Mouse (Mus musculus) G1E (cell line): Measurements from ENCODE around the gene Arl2. TPM values are rescaled to one million over a fixed set of nuclear protein-coding genes. Genes with fewer than 3 reads are reported as not detected.
"Not testable (repeated sequence)": the region's sequence is repeated elsewhere in the genome, so short reads cannot be mapped to it uniquely, and the experiment has no call there.

ENCODE experiments used
- ATAC-seq: 2 replicates; pipeline ENCODE4 v1.8.0; 2016; ENCODE audit warnings: mild to moderate bottlenecking; ENCODE audit not compliant: insufficient number of reproducible peaks, poor library complexity, low FRiP score, severe bottlenecking; ENCODE audit errors: extremely low read depth
- DNase-seq: peaks from one replicate; pipeline ENCODE4 v3.0.0; 2012; ENCODE audit warnings: low spot score
- H3K27me3 ChIP-seq: 2 replicates; pipeline ENCODE4 v1.6.1; 2012; ENCODE audit warnings: mild to moderate bottlenecking, low read length, inconsistent platforms; ENCODE audit not compliant: insufficient read depth
- H3K36me3 ChIP-seq: replicated peaks from 2 replicates; pipeline ENCODE3; 2012; ENCODE audit warnings: mild to moderate bottlenecking, inconsistent platforms
- H3K4me1 ChIP-seq: 2 replicates; pipeline ENCODE4 v1.6.1; 2012; ENCODE audit warnings: low read depth, low read length, inconsistent platforms, mixed read lengths; ENCODE audit not compliant: insufficient read depth
- H3K4me3 ChIP-seq: 2 replicates; pipeline ENCODE4 v1.5.1; 2012; ENCODE audit warnings: low read depth, mild to moderate bottlenecking, inconsistent platforms, low read length, moderate library complexity, mixed read lengths
- H3K9me3 ChIP-seq: replicated peaks from 2 replicates; pipeline ENCODE4 v1.6.1; 2012; ENCODE audit warnings: inconsistent platforms
- CTCF ChIP-seq: IDR thresholded peaks from 2 replicates; pipeline ENCODE4 v1.5.1; 2012; ENCODE audit warnings: low read depth, low read length, inconsistent platforms, mixed read lengths
- GATA1 ChIP-seq: IDR thresholded peaks from 2 replicates; pipeline ENCODE4 v1.6.1; 2012; ENCODE audit warnings: borderline replicate concordance, low read length, inconsistent platforms, mixed read lengths
- GATA2 ChIP-seq: IDR thresholded peaks from 2 replicates; pipeline ENCODE4 v1.6.1; 2012; ENCODE audit warnings: low read depth, low read length, inconsistent platforms, borderline replicate concordance
- POLR2AphosphoS5 ChIP-seq: IDR thresholded peaks from 2 replicates; pipeline ENCODE4 v1.6.1; 2012; ENCODE audit warnings: low read depth, low read length, inconsistent platforms; ENCODE audit not compliant: insufficient replicate concordance
- TAL1 ChIP-seq: conservative IDR thresholded peaks from 2 replicates; pipeline ENCODE4 v1.6.1; 2012; ENCODE audit warnings: low read depth, low read length, inconsistent platforms, mixed read lengths
- polyA plus RNA-seq: library from polyadenylated mRNA; stranded (reverse); fragments of >175 nt; gene quantifications from 2 replicates; pipeline ENCODE4 v1.2.3, GENCODE M21; 2012
- total RNA-seq, 2 experiments: library from RNA; stranded (forward) in 1 of 2; stranded (reverse) in 1 of 2; fragments of 200-1000 nt in 1 of 2; fragments of >200 nt in 1 of 2; fragmentation: Nextera tagmentation in 1 of 2; gene quantifications; 2 replicates each; pipeline ENCODE4 v1.2.3; 2014 to 2017

Arl2 gene
- total and polyA plus RNA-seq, 3 experiments: 28.5 to 76.9 (median 49.8) TPM

DNA sequence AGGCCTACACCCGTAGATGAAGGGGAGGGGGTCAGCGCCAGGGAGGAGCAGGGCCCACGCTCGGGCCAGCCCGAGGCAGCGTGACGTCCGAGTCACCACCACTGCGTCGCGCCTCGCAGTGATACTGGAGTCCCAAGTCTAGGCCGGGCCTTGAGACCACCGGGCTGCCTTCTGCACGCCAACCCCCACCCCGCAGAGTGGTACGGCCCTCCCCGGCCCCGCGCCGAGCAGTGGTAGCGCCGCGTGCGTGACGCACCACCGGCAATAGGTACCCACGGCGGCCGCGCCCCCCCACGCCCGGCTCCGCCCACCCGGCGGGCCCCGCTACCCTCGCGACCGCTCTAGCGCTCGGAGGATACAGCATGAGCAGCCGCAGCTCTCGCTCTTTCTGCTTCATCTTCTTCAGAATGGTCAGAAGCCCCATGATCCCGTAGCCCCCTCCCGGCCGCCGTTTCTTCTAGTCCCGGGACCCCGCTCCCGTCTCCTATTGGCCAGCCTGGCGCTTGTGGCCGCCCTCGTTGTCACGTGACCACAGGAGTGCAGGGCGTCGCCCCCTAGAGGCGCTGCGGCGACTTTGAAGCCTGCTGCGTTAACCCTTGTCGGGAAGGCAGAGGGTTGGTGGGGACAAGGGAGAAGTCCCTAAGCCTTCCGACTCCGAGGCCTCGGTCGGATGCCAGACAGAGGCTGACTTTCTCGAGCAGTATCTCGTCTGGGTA, 512 bp downstream of the Arl2 start, which contains the start of gene Batf2:
Batf2 (plus strand) TSS at position 306 of the 716 bp plus-strand sequence.
- no peaks in the 10 kb centered on the region for H3K9me3 ChIP-seq
- TF ChIP-seq CTCF (0 out of 2 replicates have a peak, but pooled peaks have one; percentile 44), GATA1 (no peak)
- ATAC-seq (peak; percentile 61), DNase-seq (peak; percentile 98)
- peak within 1 kb of the TSS; percentile 93 for H3K4me3 ChIP-seq
- H3K36me3 ChIP-seq: peaks cover 38% of the 10 kb centered on the region
- peaks cover 12% of the 10 kb centered on the region for H3K27me3 ChIP-seq
- H3K4me1 ChIP-seq: peaks cover 34% of the 10 kb centered on the region

DNA sequence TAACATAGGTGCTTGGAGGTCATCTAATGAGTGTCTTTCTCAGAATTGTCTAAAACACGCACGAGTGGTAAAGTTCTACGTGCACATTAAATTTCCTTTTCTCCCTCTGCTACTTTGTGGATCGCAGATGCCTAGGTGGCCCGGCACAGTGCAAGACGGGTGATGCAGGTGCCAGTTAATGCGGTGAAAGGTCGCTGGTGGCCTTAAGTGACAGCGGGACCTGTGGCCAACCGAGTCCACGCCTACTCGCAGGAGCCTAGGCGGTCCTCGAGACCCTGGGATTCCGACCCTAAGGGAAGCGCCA, 1.0 kb downstream of the Arl2 start:
- ATAC-seq (no peak), DNase-seq (no peak)
- Histone ChIP-seq H3K36me3 (peaks cover 44% of the 10 kb centered on the region), H3K4me1 (peaks cover 34% of the 10 kb centered on the region), H3K9me3 (no peaks in the 10 kb centered on the region), H3K4me3 (peak overlapping the region; percentile 93), H3K27me3 (peaks cover 9% of the 10 kb centered on the region)
- TF ChIP-seq CTCF (no peak), POLR2AphosphoS5 (no peak), TAL1 (no peak), GATA2 (no peak), GATA1 (no peak)

DNA sequence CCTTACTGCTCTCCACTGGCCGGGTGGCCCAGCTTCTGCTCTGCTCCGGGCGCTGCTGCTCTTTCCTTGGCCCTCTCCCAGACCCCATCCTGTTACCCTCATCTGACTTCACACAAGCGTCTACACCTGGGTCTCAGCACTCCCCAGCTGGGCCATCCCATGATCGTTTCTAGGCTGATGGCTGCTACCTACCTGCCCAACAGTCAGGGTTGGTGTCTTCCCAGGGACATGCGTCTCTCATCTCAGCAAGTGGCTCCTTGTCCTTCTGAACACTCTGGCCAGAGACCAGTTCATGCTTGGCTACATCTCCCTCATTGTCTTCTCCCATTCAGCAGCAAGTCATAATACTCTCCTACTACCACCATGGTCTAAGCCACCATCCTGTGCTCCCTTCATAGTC, 1.6 kb downstream of the Arl2 start:
- H3K4me3 ChIP-seq: peak overlapping the region; percentile 1; the same call in 1 of the 2 replicates
- H3K9me3 ChIP-seq: no peaks in the 10 kb centered on the region
- ATAC-seq (no peak), DNase-seq (no peak)
- peaks cover 4% of the 10 kb centered on the region; the same call in 1 of the 2 replicates for H3K27me3 ChIP-seq
- H3K4me1 ChIP-seq: peaks cover 34% of the 10 kb centered on the region
- TF ChIP-seq POLR2AphosphoS5: no peak
- no peak for TF ChIP-seq GATA1
- no peak for TF ChIP-seq TAL1
- TF ChIP-seq GATA2: no peak
- TF ChIP-seq CTCF: no peak
- peaks cover 50% of the 10 kb centered on the region for H3K36me3 ChIP-seq

DNA sequence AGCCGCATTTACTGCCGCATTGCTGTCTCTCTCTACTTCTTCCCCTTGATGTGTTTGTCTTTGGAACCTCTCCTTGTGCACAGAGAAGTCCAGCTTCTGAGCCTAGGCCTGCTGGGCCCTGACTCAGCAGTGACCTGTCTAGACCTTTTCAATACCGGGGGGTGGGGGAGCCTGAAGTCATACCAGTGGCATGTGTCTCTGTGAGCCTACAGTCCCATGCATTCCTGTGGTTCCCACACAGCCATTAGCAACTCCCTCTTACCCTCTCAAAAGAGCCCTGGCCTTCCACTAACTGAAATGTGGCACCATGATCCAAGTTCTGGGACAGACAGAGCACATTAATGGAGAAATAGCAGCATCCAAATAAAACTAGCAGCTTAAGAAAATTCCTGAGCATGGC, 5.0 kb downstream of the Arl2 start:
- ATAC-seq (no peak), DNase-seq (no peak)
- Histone ChIP-seq H3K36me3 (peaks cover 69% of the 10 kb centered on the region), H3K4me1 (peaks cover 56% of the 10 kb centered on the region), H3K4me3 (no peak overlapping the region), H3K9me3 (no peaks in the 10 kb centered on the region), H3K27me3 (no peaks in the 10 kb centered on the region)
- TF ChIP-seq CTCF: no peak
- TF ChIP-seq TAL1: no peak
- TF ChIP-seq GATA2: no peak

DNA sequence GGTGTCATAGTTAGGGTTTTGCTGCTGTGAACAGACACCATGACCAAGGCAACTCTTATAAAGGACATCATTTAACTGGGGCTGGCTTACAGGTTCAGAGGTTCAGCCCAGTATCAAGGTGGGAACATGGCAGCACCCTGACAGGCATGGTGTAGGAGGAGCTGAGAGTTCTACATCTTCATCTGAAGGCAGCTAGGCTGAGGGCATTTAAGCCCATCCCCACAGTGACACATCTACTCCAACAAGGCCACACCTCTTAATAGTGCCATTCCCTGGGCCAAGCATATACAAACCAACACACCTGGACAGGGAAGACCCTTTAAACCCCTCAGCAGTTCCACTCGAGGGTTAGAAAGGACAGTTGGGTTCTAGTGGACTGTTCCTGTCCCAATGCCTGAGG, 8.2 kb downstream of the Arl2 start:
- Histone ChIP-seq H3K36me3 (peaks cover 53% of the 10 kb centered on the region), H3K4me1 (peaks cover 47% of the 10 kb centered on the region)
- not testable (repeated sequence) for H3K9me3 ChIP-seq, H3K27me3 ChIP-seq, DNase-seq, H3K4me3 ChIP-seq, ATAC-seq

DNA sequence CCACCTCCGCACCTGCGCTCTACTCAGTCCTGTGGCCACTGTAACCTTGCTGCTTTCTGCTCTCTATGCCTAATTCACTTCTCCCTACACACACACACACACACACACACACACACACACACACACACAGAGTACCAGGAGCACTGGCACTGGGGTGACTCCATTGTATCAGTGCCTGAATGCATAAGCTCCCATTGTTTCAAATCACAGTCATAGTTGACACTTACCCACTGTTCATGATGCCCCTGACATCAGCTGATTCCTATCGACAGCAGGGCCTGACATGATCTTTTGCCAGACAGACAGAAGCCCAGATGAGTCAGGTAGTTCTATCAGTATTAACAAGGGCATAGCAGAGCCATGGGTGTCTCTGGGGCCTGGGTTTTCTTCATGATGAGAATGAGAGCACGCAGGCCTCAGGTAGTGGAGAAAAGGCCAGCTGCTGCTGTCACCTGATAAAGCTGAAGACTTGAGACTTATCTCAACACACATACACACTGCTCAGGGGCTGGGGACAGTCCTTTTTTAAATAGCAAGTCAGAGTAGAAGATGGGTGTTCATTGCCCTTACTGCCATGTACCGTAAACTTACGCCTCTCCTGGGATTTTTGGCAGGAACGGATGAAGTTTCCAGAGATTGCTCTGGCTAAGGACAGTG, 9.0 kb downstream of the Arl2 start:
- no peak overlapping the region for H3K4me3 ChIP-seq
- H3K9me3 ChIP-seq: no peaks in the 10 kb centered on the region
- DNase-seq (no peak), ATAC-seq (no peak)
- TF ChIP-seq POLR2AphosphoS5 (no peak), TAL1 (peak; percentile 30; the same call in 1 of the 2 replicates)
- H3K4me1 ChIP-seq: peaks cover 47% of the 10 kb centered on the region
- no peaks in the 10 kb centered on the region for H3K27me3 ChIP-seq
- peaks cover 45% of the 10 kb centered on the region for H3K36me3 ChIP-seq

DNA sequence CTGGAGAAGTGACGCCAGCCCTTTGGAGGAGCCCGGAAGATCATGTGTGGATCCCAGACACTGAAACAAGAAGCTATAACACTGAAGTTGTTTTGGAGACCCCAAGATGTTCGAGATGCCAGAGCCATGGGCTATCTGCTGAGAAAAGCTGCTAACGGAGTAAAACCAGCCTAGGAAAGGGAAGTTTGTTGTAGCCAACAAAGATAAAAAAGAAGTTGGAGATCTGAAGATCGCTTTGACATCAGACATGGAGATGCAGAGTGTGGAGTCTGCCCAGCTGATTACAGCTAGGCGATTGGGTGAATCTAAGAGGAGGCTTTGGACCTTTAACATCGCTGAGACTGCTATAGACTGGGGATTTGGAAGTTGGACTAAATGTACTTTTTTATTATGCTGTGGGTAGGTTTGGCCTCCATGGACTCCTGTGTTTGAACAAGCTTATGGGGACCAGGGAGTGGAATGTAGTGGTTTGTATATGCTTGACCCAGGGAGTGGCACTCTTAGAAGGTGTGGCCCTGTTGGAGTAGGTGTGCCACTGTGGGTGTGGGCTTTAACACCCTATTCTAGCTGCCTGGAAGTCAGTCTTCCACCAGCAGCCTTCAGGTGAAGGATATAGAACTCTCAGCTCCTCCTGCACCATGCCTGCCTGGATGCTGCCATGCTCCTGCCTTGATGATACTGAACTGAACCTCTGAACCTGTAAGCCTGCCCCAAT, 10.8 kb downstream of the Arl2 start:
- not testable (repeated sequence) for DNase-seq, H3K27me3 ChIP-seq, H3K9me3 ChIP-seq, ATAC-seq, H3K4me3 ChIP-seq
- peaks cover 30% of the 10 kb centered on the region for H3K36me3 ChIP-seq
- H3K4me1 ChIP-seq: peaks cover 54% of the 10 kb centered on the region
